Mouse (Mus musculus) neural tube, embryonic 13.5 days (tissue): ENCODE results near the gene Ctf1. TPM values are rescaled to one million over a fixed set of nuclear protein-coding genes. Genes with fewer than 3 reads are reported as not detected.

Experiments used
- ATAC-seq: fragments of 200-750 bp; cut with Nextera tagmentation; 2 replicates; pipeline ENCODE4 v1.8.0; 2017; ENCODE audit warnings: low read depth, mild to moderate bottlenecking, moderate TSS enrichment, moderate library complexity
- H3K27ac ChIP-seq: fragments of 300-500 bp; sonication (generic); replicated peaks from 2 replicates; pipeline ENCODE4 v1.5.1; 2015; ENCODE audit warnings: moderate library complexity, mild to moderate bottlenecking, inconsistent platforms
- H3K27me3 ChIP-seq: fragments of 300-500 bp; sonication (generic); 2 replicates; pipeline ENCODE4 v1.6.1; 2015; ENCODE audit warnings: mild to moderate bottlenecking, inconsistent platforms
- H3K36me3 ChIP-seq: fragments of 300-500 bp; sonication (generic); 2 replicates; pipeline ENCODE4 v1.6.1; 2015; ENCODE audit warnings: mild to moderate bottlenecking, inconsistent platforms
- H3K4me1 ChIP-seq: fragments of 300-500 bp; sonication (generic); replicated peaks from 2 replicates; pipeline ENCODE4 v1.6.1; 2015; ENCODE audit warnings: inconsistent platforms
- H3K4me2 ChIP-seq: fragments of 300-500 bp; sonication (generic); 2 replicates; pipeline ENCODE4 v1.6.1; 2015; ENCODE audit warnings: inconsistent platforms, mild to moderate bottlenecking, moderate library complexity
- H3K4me3 ChIP-seq: fragments of 300-500 bp; sonication (generic); 2 replicates; pipeline ENCODE4 v1.5.1; 2015; ENCODE audit warnings: mild to moderate bottlenecking, inconsistent platforms
- H3K9ac ChIP-seq: fragments of 300-500 bp; sonication (generic); 2 replicates; pipeline ENCODE4 v1.6.1; 2015; ENCODE audit warnings: moderate library complexity, mild to moderate bottlenecking, inconsistent platforms
- H3K9me3 ChIP-seq: fragments of 300-500 bp; sonication (generic); 2 replicates; pipeline ENCODE4 v1.6.1; 2016; ENCODE audit warnings: inconsistent platforms
- WGBS: fragments of 180-500 bp; shearing (Covaris S2); methylation state at CpG from one replicate; pipeline ENCODE4 v1.1.7; 2015; 5-methylcytosine and 5-hydroxymethylcytosine counted together
- polyA plus RNA-seq: library from polyadenylated mRNA; unstranded; fragments of >200 nt; fragmentation: Nextera tagmentation; extraction: Ambion mirVana; gene quantifications from 2 replicates; pipeline ENCODE4 v1.2.1, GENCODE M21; 2015

The Ctf1 gene
- polyA plus RNA-seq: 4.5 and 4.9 TPM in 2 replicates

GRCm38 (mm10) chr7:127712461-127713385 lies at the start of gene Ctf1:
TSS of gene Ctf1 (plus strand) at chr7:127712736.
- peak within 1 kb of the TSS; percentile 56 for H3K9ac ChIP-seq
- 0 out of 2 replicates have a peak, but pooled peaks cover 3% of the 10 kb centered on the region for H3K27me3 ChIP-seq
- H3K9me3 ChIP-seq: no peaks in the 10 kb centered on the region
- H3K4me1 ChIP-seq: peaks cover 33% of the 10 kb centered on the region
- ATAC-seq: peak; percentile 62
- peak within 1 kb of the TSS; percentile 65 for H3K27ac ChIP-seq
- H3K4me2 ChIP-seq: peak within 1 kb of the TSS; percentile 62
- H3K36me3 ChIP-seq: no peaks in the 10 kb centered on the region
- under 1% methylated on average over 28 of the region's 28 CpGs for WGBS
- H3K4me3 ChIP-seq: peak within 1 kb of the TSS; percentile 35

- Histone ChIP-seq H3K36me3 (peaks cover 45% of the 10 kb centered on the region), H3K4me3 (no peak overlapping the region), H3K9ac (no peak overlapping the region), H3K4me2 (no peak overlapping the region), H3K9me3 (no peaks in the 10 kb centered on the region; the same call in 1 of the 2 replicates), H3K27me3 (no peaks in the 10 kb centered on the region), H3K27ac (no peak overlapping the region), H3K4me1 (no peaks in the 10 kb centered on the region)
- WGBS: 91% methylated on average over 6 of the region's 6 CpGs
- ATAC-seq: no peak
These were observed 49.6 kb upstream of the Ctf1 start for GRCm38 (mm10) chr7:127662926-127663325.

- Histone ChIP-seq H3K4me3 (no peak overlapping the region), H3K9ac (no peak overlapping the region), H3K27ac (no peak overlapping the region), H3K36me3 (peaks cover 45% of the 10 kb centered on the region), H3K9me3 (no peaks in the 10 kb centered on the region; the same call in 1 of the 2 replicates), H3K4me1 (no peaks in the 10 kb centered on the region), H3K4me2 (no peak overlapping the region), H3K27me3 (no peaks in the 10 kb centered on the region)
- 93% methylated on average over 6 of the region's 6 CpGs for WGBS
- ATAC-seq: no peak
These were observed 46.4 kb upstream of the Ctf1 start for GRCm38 (mm10) chr7:127666066-127666654.

DNA sequence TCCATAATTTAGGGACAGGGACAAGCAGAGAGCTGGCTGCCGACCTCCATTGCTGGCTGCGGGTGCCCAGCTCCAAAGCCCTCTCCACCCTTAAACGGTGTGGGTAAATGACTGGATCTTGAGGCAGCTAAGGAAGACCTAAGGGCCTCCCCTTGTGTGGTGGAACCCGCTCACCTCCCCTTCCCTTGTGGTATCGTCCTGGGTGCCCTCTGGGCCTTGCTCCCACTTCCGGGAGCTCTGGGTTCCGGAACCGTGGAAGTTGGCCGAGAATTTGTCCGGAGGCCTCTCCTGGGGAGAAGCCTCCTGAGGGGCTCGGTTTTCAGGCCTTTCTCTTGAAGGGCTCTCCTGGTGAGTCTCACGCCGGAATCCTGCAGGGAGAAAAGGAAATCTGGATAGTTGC lies 45.9 kb upstream of the Ctf1 start:
- Histone ChIP-seq H3K4me3 (no peak overlapping the region), H3K27ac (no peak overlapping the region)
- ATAC-seq: no peak

GRCm38 (mm10) chr7:127667171-127667570 lies 45.4 kb upstream of the Ctf1 start:
- whole genome bisulfite sequencing: 84% methylated on average over 8 of the region's 8 CpGs
- no peak overlapping the region for H3K4me2 ChIP-seq
- H3K9me3 ChIP-seq: no peaks in the 10 kb centered on the region
- H3K9ac ChIP-seq: no peak overlapping the region
- H3K27me3 ChIP-seq: no peaks in the 10 kb centered on the region
- peaks cover 45% of the 10 kb centered on the region for H3K36me3 ChIP-seq
- no peaks in the 10 kb centered on the region for H3K4me1 ChIP-seq
- no peak overlapping the region for H3K4me3 ChIP-seq
- H3K27ac ChIP-seq: no peak overlapping the region
- no peak for ATAC-seq

More for the DNA sequence above, 45.9 kb upstream of the Ctf1 start:
- 89% methylated on average over 13 of the region's 13 CpGs for WGBS
- no peak overlapping the region for H3K4me2 ChIP-seq
- H3K27me3 ChIP-seq: no peaks in the 10 kb centered on the region
- H3K9ac ChIP-seq: no peak overlapping the region
- H3K9me3 ChIP-seq: no peaks in the 10 kb centered on the region
- H3K4me1 ChIP-seq: no peaks in the 10 kb centered on the region
- peaks cover 45% of the 10 kb centered on the region for H3K36me3 ChIP-seq

DNA sequence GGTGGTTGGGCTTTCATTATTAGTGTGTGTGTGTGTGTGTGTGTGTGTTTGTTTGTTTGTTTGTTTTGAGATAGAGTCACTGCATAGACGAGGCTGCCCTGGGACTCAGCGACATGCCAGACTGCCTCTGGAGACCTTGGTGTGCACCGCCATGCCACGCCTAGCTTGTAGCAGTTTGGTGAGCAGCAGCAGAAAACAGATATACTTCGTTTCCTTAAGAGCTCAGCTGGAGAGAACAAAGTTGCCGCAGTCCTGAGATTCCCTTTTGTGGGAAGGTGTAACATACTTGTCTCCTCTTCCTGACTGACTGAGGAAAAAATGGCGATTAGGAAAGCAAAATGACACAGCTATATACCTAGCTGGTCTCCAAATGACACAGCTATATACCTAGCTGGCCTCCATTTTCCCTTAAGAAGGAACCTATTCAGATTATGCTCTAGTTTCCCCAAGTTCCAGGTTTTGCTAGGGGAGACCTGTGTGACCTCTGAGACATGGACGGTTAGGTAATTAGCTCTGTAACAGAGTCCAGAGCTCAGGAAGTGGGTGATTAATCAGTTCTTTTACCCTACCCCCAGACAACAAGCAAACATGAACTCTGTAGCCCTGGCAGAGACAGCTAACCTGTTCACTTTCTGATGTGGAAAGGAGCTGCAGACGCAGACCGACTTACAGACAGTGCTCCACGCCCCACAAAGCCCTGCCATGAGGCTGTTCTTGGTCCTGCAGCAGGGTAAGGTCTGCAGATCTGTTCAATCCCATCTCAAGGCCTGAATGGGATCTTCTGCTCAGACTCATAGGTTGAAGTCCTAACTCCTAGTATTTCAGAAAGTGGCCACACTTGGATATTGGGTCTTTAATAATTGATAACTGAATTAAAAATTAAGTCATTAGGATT lies 40.4 kb upstream of the Ctf1 start:
- Histone ChIP-seq H3K9me3 (no peaks in the 10 kb centered on the region), H3K27me3 (no peaks in the 10 kb centered on the region), H3K27ac (no peak overlapping the region), H3K9ac (no peak overlapping the region), H3K4me2 (no peak overlapping the region), H3K4me3 (no peak overlapping the region), H3K4me1 (peaks cover 6% of the 10 kb centered on the region), H3K36me3 (0 out of 2 replicates have a peak, but pooled peaks cover 6% of the 10 kb centered on the region)
- WGBS: 84% methylated on average over 11 of the region's 11 CpGs
- no peak for ATAC-seq

DNA sequence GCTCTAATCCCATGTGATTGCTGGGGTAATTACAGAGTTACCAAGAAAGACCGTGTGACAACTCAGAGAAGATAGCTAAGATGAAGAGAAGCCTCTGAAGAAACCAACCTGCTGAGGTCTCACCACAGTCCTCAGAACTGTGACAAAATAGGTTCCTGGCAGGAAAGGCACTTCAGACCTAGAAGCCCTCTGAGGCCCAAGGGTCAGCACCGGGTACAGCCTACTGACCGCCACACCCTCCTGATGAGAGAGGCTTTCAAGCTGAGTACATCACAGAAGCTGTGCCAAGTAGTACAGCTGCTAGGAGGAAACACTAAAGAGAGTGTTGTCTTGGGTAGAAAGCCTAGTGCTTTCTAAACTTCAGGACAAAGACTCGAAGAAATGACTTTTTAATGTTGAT lies 39.8 kb upstream of the Ctf1 start:
- ATAC-seq: no peak
- Histone ChIP-seq H3K36me3 (0 out of 2 replicates have a peak, but pooled peaks cover 6% of the 10 kb centered on the region), H3K9me3 (no peaks in the 10 kb centered on the region), H3K4me3 (no peak overlapping the region), H3K9ac (no peak overlapping the region), H3K27me3 (no peaks in the 10 kb centered on the region), H3K4me2 (no peak overlapping the region), H3K27ac (no peak overlapping the region), H3K4me1 (peaks cover 6% of the 10 kb centered on the region)
- 76% methylated on average over 4 of the region's 4 CpGs for WGBS

DNA sequence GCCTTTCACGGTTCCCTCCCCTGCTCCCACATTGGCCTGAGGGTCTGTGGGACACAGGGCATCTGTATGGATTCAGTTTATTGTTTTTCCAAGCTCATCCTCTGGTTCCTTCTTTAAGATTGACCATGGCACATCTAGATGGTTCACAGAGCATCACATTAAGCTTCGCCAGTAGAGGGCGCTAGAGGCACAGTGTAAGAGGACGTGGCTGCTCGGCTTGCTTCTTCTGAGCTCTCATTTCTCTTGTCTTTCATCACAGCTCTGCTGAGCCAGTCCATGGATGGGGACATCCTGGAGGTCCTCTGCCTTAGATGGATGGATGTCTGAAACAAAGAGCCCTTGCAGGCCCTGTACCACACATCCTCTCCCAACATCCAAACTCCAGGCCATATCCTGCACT lies 37.6 kb upstream of the Ctf1 start:
- Histone ChIP-seq H3K4me3 (no peak overlapping the region), H3K4me2 (no peak overlapping the region), H3K9ac (peak overlapping the region; percentile 55), H3K4me1 (peaks cover 6% of the 10 kb centered on the region), H3K36me3 (0 out of 2 replicates have a peak, but pooled peaks cover 6% of the 10 kb centered on the region), H3K9me3 (no peaks in the 10 kb centered on the region), H3K27ac (peak overlapping the region; percentile 57; the same call in 1 of the 2 replicates), H3K27me3 (no peaks in the 10 kb centered on the region)
- ATAC-seq: peak; percentile 84
- 3% methylated on average over 5 of the region's 5 CpGs for WGBS

DNA sequence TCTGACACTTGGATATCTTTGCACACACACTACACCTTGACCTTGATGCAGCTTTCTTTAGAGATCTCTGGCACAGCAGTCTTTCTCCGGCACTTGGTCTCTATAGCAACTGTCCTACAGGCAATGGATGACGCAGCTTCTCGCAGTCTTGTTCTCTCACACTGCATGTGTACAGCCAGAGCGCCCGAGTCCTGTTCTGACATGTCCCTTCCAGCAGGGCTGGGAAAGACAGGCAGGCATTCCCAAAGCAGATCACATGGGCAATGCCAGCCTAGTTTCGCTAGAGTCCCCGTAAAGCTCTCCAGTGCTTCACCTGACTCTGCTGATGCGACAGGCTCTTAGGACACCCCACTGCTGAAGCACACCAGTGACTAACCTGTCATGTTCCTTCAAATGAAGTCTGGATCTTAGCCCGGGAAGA lies 37.1 kb upstream of the Ctf1 start:
- H3K4me3 ChIP-seq: no peak overlapping the region
- H3K9me3 ChIP-seq: no peaks in the 10 kb centered on the region
- H3K36me3 ChIP-seq: 0 out of 2 replicates have a peak, but pooled peaks cover 6% of the 10 kb centered on the region
- peak overlapping the region; percentile 57; the same call in 1 of the 2 replicates for H3K27ac ChIP-seq
- H3K4me2 ChIP-seq: no peak overlapping the region
- H3K4me1 ChIP-seq: peaks cover 6% of the 10 kb centered on the region
- no peaks in the 10 kb centered on the region for H3K27me3 ChIP-seq
- WGBS: 76% methylated on average over 9 of the region's 9 CpGs
- peak overlapping the region; percentile 55 for H3K9ac ChIP-seq
- peak; percentile 21; the same call in 1 of the 2 replicates for ATAC-seq

DNA sequence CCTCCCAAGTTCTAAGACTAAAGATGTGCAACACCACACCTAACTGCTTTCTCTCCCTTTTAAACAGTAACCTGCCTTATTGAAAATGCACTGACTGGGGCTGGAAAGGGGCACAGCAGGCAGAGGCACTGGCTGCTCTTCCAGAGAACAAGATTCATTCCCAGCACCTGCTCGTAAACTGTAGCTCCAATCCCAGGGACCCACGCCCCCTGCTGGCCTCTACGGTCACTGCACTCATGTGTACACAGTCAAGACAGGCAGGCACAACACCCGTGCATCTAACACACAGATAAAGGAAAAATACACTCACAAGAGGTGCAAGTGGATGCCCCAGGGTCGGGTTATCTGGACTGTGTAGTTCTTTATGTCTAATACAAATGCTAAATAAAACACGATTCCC lies 35.5 kb upstream of the Ctf1 start:
- ATAC-seq: no peak
- H3K4me3 ChIP-seq: no peak overlapping the region
- peaks cover 6% of the 10 kb centered on the region for H3K4me1 ChIP-seq
- no peak overlapping the region for H3K9ac ChIP-seq
- no peak overlapping the region for H3K27ac ChIP-seq
- 0 out of 2 replicates have a peak, but pooled peaks cover 6% of the 10 kb centered on the region for H3K36me3 ChIP-seq
- no peaks in the 10 kb centered on the region for H3K27me3 ChIP-seq
- H3K9me3 ChIP-seq: no peaks in the 10 kb centered on the region
- no peak overlapping the region for H3K4me2 ChIP-seq
- 66% methylated on average over 6 of the region's 6 CpGs for WGBS

- ATAC-seq: no peak
These were observed 34.9 kb upstream of the Ctf1 start for GRCm38 (mm10) chr7:127677609-127678008.

More at GRCm38 (mm10) chr7:127677609-127678008, 34.9 kb upstream of the Ctf1 start:
- Histone ChIP-seq H3K36me3 (0 out of 2 replicates have a peak, but pooled peaks cover 6% of the 10 kb centered on the region), H3K4me1 (peaks cover 6% of the 10 kb centered on the region), H3K4me2 (no peak overlapping the region), H3K9ac (no peak overlapping the region), H3K27me3 (no peaks in the 10 kb centered on the region), H3K4me3 (no peak overlapping the region), H3K9me3 (no peaks in the 10 kb centered on the region), H3K27ac (no peak overlapping the region)
- 95% methylated on average over 4 of the region's 4 CpGs for WGBS
